Mouse (Mus musculus): ENCODE measurements at regions not wholly inside any gene's neighbourhood (a gene's known extent, or its start where the extent isn't known, plus 50 kb on each side); places are given as distances from the start of the nearest gene placed in this dataset.

DNA sequence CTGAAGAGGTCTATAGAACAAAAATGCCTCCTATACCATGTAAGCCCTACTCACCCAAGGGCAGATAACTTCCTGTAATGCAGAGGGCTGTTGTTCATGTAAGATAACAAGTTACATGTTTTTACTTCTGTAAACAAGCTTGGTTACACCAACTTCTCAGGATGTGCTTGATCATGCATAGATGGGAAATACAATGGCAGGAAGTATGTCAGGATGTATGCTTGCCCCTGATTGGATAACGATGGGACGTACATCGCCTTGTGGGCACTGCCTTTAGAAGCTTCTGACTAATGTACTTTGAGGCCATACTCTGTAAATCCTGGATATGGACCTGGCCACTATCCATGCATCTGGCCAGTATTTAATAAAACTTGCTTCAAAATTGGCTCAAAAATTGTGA, 69.2 kb upstream of the Pde3b start:
- no peak for DNase-seq

GRCm38 (mm10) chr7:114347006-114347405, 68.1 kb upstream of the Pde3b start:
- no peak for DNase-seq

DNA sequence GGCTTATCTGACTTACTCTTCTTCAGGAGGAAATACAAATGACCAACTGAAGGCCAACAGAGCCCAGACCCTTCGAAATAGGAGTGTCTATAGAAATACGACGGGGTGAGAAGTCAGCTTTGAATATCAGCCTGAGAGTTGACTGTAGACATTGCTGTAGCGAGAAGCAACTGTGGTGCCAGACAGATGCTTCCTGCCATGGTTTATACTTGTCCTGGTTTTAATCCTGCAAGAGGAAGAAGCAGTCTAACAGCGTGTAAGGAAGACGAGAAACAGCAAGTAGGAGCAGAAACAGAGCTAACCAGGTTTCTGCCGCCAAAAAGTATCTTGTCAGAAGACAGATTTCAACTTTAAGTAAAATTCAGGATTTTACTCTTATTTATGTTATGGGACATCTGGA, 64.1 kb upstream of the Pde3b start:
- no peak for DNase-seq

DNA sequence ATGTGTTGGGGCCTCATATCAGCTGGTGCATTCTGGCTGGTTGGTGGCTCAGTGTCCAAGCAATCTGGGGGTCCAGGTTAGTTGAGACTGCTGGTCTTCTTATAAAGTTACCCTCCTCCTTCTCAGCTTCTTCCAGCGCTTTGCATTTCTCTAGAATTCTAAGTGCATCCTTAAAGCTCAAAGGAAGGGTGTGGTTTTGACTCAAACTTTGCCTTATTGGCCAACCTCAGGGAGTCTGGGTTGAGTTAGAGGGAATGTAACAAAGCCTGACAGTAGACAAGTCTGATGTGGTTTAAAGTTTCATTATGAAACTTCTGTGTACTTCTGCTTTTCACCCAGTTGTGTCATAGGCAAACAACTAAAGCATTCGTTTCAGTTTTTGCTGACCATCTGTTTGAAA, 58.7 kb upstream of the Pde3b start:
- DNase-seq, result no peak

- no peak for DNase-seq
These were observed 52.9 kb upstream of the Pde3b start for GRCm38 (mm10) chr7:114362166-114362565.

DNA sequence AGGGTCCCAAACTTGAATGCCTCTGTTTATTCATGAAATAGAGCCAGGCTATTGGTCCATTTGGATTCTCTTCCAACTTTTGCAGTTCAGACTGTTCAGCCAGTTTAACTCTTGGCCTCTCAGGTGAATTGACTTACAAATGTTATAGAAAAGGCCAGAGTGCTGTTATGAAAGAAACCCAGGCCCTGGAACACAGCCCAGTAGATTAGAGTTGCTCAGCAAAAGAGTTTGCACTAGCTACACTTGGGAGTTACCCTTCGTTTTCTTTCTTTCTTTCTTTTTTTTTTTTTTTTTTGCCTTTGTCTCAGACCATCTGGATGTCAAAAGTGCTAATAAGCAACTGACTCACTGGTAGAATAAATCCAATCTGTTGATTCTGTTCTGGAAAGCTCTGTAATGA, 51.0 kb upstream of the Pde3b start:
- peak; percentile 57 for DNase-seq
